Mouse (Mus musculus) spleen, adult 2 months (tissue): ENCODE measurements around the gene Tmtc1.

Experiments used
- CTCF ChIP-seq: fragments of 200-500 bp; IDR thresholded peaks from 2 replicates; pipeline ENCODE4 v1.5.1; 2011; ENCODE audit warnings: mild to moderate bottlenecking, inconsistent platforms; ENCODE audit not compliant: insufficient read depth, insufficient read length, insufficient replicate concordance; ENCODE audit errors: extremely low read depth
- POLR2A ChIP-seq: fragments of 200-500 bp; IDR thresholded peaks from 2 replicates; pipeline ENCODE4 v1.6.1; 2011; ENCODE audit warnings: low read depth, low read length, inconsistent platforms

- TF ChIP-seq CTCF, result no peak
- TF ChIP-seq POLR2A, result no peak
Measured at GRCm38 (mm10) chr6:148354509-148355474, 89.4 kb downstream of the Tmtc1 start.
